Mouse (Mus musculus) c-Kit-positive CD71-positive TER-119-negative erythroid progenitor cells, embryonic 14.5 days (primary cell): ENCODE measurements around the gene 1700001C02Rik.

ENCODE experiments used
- DNase-seq: peaks from one replicate; pipeline ENCODE4 v3.0.0-alpha.2; 2013; ENCODE audit warnings: low read depth

Gene 1700001C02Rik

DNA sequence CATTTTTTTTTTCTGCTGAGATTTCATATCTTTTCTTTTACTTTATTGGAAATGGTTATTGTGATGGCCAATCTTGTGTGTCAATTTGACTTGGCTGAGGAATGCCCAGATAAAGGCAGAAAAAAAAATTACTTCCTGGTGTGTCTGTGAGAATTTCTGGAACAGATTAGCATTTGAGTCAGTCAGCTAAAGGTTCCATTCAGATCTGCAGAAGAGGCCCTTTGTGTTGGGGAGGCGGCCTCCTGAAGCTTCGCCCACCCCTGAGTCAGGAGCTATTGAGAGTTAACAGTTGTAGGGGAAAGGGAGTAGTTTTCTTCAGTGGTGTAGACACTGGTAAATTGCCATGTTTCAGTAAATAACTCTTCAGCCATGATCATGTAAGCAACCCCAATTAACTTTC, 29.4 kb downstream of the 1700001C02Rik start:
- no peak for DNase-seq

DNA sequence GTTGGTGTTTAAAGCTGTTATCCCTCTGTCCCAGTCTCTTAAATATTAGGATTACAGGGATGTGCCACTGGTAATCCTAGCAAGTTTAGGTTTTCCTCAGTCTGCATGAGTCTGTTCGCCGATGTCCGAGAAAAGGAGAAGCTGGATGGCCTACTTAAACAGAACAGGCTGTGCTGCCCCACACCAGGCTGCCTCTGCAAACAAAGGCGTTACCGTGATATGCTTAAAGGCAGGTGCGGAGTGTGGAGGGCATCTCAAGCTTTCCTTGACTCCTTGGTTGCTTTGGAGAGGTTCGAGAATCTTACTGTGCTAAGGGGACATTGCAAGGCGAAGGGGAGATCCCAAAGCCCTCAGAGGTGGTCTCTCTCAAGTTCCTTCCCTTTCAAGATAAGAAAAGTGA, 31.0 kb downstream of the 1700001C02Rik start:
- DNase-seq, result no peak

DNA sequence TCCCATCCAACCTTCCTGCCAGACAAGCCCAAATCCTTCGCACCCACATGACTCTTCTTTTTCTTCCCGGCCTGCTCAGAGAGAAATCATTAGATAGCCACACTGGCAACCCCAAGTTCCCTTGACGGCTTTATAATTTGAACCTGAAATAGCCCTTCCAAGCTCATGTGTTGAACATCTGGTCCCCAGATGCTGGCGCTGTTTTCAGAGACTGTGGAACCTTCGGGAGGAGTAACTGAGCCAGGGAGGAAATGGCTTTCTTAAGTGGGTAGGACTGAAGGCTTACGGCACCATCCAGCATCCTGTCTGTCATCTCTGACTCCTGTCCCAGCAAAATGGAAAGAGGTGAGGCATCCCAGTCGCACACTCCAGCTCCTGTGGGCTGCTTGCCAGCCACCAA, 31.5 kb downstream of the 1700001C02Rik start:
- no peak for DNase-seq

DNA sequence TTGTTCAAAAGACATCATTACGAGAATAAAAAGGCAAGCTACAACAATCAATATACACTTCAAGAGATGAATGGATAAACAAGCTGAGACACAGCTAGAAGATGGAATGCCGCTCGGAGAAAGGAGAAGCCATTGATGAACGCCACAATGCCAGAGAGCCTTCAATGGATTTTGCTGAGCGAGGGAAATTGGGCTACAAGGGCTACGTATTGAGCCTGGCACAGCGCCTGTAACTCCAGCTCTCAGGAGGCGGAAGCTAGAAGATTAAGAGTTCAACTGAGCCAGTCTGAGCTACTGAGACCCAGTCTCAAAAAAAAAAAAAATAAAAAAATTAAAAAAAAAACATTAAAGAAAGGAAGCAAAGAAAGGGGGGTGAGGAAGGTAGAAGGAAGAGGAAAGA, 47.3 kb downstream of the 1700001C02Rik start:
- DNase-seq, result no peak

DNA sequence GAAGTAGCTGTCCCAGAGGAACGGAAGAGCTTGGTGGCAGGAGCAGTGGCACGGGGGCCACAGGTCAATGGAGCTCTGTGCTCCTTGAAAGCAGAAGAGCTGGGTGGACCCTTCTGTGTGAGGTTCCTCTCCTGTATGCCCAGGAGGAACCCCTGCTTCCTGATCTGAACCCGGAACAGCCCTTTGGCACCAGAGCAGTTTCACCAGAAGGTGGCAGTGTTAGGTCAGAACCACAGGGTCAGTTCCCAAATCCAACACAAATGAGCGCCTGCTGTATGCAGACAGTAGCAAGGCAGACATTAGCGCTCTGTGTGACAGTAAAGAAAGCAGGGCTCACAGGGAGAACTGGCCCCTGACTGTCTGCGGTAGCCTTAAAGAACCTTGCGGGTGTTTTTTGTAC, 50.5 kb downstream of the 1700001C02Rik start:
- peak; percentile 39 for DNase-seq

DNA sequence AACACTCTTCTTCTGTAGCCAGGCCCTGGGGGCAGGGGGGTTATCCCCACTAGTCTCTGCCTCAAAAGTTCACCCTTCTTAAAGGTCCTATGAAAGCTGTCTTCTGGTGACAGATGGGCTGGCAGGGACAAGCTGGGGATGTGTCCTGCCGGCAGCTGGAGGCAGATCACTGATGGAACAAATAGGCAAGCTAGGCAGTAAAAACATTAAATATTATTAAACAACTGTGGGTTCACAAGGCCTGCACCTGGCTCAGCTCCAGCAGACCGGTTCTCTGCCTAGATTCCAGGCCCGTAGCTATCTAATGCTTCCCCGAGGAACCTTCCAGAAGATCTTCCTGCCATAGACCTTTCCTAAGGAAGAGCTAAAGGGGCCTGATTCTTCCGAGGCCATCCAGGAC, 52.3 kb downstream of the 1700001C02Rik start:
- DNase-seq, result no peak

DNA sequence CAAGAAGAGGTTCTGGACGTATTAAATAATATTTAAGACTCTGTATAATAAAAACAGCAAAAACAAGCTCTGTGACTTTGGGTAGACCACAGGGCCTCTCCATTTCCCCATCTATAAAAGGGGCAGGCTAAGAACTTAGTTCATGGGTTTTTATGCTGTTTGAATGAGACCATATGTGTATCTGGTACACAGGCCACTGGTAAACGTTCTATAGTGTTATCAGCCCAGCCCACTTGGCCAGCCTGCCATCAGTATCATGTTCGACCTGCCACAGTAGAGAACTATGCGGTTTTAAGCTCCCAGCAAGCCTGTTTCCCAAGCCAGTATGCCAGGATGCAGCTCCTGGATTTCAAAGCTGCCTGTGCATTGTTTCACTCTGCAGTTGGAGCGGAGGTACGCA, 52.7 kb downstream of the 1700001C02Rik start:
- DNase-seq, result peak; percentile 39

DNA sequence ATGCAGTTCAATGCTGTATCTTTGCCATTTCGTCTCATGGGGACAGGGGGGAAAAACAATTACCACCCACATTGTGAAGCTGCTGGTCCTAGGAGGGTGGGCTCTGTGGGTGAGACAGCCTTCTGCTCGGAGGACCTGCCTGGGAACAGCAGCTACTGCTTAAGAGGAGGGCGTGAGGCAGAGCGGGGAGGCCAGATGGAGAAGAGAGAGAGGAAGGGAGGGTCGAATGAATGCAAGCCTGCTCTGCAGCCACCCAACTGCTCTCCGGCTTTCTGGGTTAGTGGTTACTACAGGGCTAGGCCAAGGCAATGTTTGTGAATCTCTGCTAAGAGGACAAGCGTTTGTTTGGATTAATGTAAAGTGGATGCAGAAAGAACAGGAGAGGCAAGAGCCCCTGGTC, 53.6 kb downstream of the 1700001C02Rik start:
- DNase-seq, result no peak

DNA sequence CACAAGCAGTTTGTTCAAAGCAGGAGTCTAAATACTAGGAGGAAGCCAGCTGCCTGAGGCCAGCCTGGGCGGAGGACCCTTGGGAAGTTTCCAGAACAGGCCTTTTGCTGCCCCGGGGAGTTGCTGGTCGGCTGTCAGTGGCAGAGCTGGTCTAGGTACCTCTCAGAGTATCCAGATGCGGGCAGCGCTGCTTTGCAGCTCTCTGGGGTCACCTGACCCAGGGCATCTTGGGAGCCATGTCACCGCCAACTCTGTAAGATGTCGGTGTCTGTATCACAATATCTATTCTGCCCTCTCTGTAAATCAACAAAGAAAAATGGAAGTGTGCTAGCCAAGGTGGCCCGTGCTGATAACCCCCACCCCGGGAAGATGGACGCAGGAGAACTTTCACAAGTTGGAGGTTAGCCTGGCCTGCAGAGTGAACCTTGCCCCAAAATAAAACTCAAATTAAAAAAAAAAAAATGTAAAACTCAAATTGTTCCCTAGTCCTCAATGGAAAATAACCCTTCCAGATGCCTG, 54.4 kb downstream of the 1700001C02Rik start:
- DNase-seq, result no peak

DNA sequence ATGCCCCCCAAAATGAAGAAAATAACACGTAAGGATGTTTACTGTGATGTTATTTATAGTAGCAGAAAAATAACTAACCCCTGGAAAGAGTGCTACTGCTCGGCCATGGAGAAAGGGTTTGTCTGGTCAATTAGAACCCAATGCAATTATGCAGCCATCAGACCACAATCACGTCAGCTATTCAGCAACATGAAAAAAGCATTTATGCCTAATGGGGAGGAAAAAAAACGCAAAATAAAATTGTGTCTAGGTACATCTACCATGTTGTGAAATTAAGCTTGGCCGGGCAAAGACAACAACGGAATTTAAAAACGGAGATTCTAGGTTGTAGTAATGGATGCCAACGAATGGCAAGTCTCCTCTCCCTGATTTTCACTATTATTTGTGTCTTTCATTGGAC, 56.6 kb downstream of the 1700001C02Rik start:
- DNase-seq, result no peak

DNA sequence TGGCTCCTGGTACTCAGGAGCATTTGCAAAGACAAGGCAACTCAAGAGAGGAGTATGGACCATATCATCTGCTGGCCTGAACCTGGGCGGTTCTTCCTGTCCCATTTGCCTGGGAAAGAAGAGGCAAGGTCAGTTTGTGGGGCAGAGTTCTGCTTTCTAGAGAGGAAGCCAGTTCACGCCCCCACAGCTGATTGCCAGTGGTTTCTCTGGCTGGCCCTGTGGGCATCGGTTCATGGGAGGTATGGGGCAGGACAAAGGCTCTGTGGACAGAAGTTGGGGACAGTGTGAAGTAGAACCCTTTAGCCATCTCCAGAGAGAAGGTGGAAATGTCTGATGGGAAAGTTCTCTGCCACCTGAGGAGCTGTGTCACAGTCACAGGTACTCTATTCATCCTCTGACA, 57.3 kb downstream of the 1700001C02Rik start:
- no peak for DNase-seq

DNA sequence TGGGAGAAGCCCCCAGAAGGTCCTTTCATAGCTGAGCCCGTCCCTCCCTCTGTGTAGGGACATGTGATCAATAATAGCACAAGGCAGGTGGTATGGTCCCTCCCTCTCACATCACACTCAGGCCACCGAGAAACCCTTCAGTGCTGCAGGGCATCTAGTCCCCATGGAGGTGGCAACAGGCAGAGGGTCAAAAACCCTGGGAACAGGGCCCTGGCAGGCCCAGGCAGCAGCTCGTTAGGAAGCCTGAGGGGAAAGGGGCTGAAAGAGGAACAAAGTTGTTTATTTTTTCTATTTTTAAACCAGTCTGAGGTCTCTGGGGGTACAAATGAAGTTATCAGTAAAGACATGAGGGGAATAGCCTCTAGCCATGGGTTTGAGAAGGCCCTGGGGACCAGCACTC, 58.4 kb downstream of the 1700001C02Rik start:
- DNase-seq, result no peak

DNA sequence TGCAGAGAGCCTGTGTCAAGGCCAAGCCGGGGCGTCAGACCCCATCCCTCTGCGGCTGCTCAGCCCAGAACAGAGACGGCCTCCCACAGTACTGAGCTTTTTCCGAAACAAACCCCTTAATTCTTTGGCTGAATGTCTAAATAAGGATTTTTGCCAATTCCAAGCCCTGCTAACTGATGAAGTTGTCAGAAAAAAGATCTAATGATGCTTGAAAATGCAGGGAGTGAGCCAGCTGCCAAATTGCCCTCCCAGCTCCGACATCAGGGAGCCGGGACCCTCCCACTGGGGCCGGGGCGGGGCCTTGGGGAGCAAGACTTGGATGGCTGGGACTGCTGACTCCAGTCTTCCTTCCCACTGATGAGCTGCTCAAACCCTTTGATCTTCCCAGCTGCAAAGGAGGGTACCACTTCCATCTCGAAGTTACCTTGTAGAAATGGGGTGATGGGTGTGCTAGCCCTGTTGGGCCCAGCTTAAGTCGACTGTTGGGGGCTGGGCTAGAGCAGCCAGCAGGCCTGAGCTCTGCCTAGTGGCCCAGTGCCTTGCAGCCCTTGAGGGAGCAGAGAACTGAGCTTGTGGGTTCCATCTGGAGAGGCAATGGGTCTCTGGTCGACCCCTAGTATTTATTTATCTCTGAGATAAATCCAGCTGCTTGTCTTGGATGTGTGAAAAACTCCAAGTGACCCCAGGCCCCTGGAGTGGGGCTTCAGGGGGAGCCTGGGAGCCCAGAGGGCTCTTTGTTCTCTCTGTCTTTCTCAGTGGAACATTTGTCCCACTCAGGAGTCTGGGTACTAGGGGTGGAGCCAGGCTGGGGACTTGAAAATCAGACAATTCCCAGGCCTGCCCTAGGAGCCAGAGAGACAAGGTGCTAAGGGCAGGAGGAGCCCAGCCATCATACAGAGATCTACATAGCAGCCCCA, 60.3 kb downstream of the 1700001C02Rik start:
- no peak for DNase-seq

DNA sequence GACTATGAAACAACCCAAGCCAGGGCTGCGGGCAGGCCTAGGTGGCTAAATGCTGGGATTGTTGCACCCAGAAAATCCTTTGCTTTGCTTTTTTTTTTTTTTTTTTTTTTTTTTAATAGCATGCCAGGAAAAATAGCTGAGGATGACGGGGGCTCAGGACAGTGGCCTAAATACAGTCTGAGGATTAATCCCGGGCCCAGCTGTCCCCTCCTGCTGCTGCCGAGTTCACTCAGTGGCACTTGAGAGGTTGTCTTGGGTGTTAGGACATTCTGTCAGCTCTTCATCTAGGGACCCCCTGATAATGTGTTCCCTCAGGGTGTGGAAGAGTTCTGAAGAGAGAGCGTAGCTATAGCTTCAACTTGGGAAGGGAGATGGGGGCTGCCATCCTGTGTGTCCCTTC, 61.3 kb downstream of the 1700001C02Rik start:
- DNase-seq, result no peak

DNA sequence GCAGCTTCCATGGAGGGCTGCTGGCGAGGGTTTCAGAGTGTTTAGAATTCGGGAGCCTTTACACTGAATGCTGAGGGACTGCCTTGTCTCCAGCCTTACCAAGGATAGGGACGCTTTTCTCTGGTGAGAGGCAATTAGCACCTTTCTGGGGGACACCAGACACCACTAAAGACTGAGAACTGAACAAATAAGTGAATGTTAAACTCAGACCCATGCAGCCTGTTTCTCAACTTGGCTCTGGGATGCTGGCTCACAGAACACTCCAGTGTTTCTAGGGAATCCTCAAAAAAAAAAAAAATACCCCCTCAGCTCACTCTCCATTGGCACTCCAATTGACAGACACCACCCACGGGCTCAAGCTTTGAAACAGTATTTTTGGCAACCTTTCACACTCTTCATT, 63.1 kb downstream of the 1700001C02Rik start:
- DNase-seq, result no peak
